Mouse (Mus musculus) ES-Bruce4 (cell line): ENCODE results near the gene Cttnbp2. TPM values are rescaled to one million over a fixed set of nuclear protein-coding genes. Genes with fewer than 3 reads are reported as not detected.

Source experiments
- H3K27ac ChIP-seq: 2 replicates; pipeline ENCODE4 v1.5.1; 2012; ENCODE audit warnings: low read length, inconsistent platforms; ENCODE audit not compliant: insufficient read depth
- H3K27me3 ChIP-seq: 2 replicates; pipeline ENCODE4 v1.6.1; 2012; ENCODE audit warnings: mild to moderate bottlenecking, low read length, inconsistent platforms; ENCODE audit not compliant: control insufficient read depth, poor library complexity, insufficient read depth, severe bottlenecking
- H3K36me3 ChIP-seq: 2 replicates; pipeline ENCODE4 v1.6.1; 2012; ENCODE audit warnings: inconsistent platforms, mild to moderate bottlenecking, low read length, moderate library complexity; ENCODE audit not compliant: control insufficient read depth, poor library complexity, insufficient read depth, severe bottlenecking
- H3K4me1 ChIP-seq: one replicate; pipeline ENCODE4 v1.8.1; 2011; ENCODE audit warnings: low read length; ENCODE audit not compliant: control insufficient read depth, insufficient read depth
- H3K4me3 ChIP-seq: 2 replicates; pipeline ENCODE4 v1.5.1; 2011; ENCODE audit warnings: low read depth, mild to moderate bottlenecking, low read length
- H3K9ac ChIP-seq: 2 replicates; pipeline ENCODE4 v1.6.1; 2012; ENCODE audit warnings: low read depth, mild to moderate bottlenecking, inconsistent platforms; ENCODE audit not compliant: poor library complexity, severe bottlenecking
- H3K9me3 ChIP-seq: replicated peaks from 2 replicates; pipeline ENCODE4 v1.6.1; 2012; ENCODE audit warnings: mild to moderate bottlenecking, low read length, inconsistent platforms; ENCODE audit not compliant: control insufficient read depth, poor library complexity, insufficient read depth, severe bottlenecking
- CTCF ChIP-seq: IDR thresholded peaks from one replicate; pipeline ENCODE4 v1.8.1; 2011; ENCODE audit warnings: low read depth, low read length
- EP300 ChIP-seq: IDR thresholded peaks from 2 replicates; pipeline ENCODE4 v1.6.1; 2011; ENCODE audit warnings: low read depth, low read length; ENCODE audit not compliant: insufficient read depth
- POLR2A ChIP-seq: IDR thresholded peaks from one replicate; pipeline ENCODE4 v1.8.1; 2011; ENCODE audit warnings: low read length; ENCODE audit not compliant: insufficient read depth
- polyA plus RNA-seq: library from polyadenylated mRNA; stranded (reverse); fragments of >200 nt; gene quantifications from 2 replicates; pipeline ENCODE4 v1.2.4, GENCODE M21; 2011; ENCODE audit warnings: low read depth; ENCODE audit not compliant: missing spikeins, insufficient read depth, insufficient read length

The Cttnbp2 gene
- polyA plus RNA-seq, 1 experiment, result 0.87 TPM

- Histone ChIP-seq H3K9me3 (no peaks in the 10 kb centered on the region), H3K27me3 (no peaks in the 10 kb centered on the region), H3K36me3 (no peaks in the 10 kb centered on the region), H3K4me3 (no peak overlapping the region), H3K27ac (no peak overlapping the region), H3K9ac (no peak overlapping the region), H3K4me1 (no peaks in the 10 kb centered on the region)
- no peak for TF ChIP-seq POLR2A
- no peak for TF ChIP-seq CTCF
- no peak for TF ChIP-seq EP300
These were observed 82.8 kb downstream of the Cttnbp2 start for GRCm38 (mm10) chr6:18431891-18432290.

DNA sequence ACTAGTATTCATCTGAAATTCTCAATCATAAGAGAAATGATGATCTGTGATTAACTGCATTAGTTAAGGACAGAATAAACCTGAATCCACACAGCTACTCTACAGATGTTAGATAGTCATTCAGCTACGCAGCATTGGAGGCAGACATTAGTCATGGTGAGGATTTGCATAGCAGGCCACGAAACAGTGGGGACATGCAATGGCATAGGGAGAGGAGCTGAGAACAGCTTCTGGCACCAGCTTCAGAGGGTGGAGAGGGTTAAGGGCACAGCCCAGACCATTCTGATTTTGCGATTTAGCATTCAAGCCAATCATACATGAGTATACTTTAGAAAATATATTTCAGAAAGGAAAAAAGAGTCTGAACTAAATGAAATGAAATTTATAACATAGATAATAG, 84.6 kb downstream of the Cttnbp2 start:
- TF ChIP-seq CTCF (no peak), EP300 (no peak)
- no peak overlapping the region for H3K4me3 ChIP-seq
- H3K27me3 ChIP-seq, result no peaks in the 10 kb centered on the region
- no peaks in the 10 kb centered on the region for H3K36me3 ChIP-seq
- no peak overlapping the region for H3K9ac ChIP-seq
- no peaks in the 10 kb centered on the region for H3K9me3 ChIP-seq
- H3K4me1 ChIP-seq, result no peaks in the 10 kb centered on the region
- H3K27ac ChIP-seq, result no peak overlapping the region

DNA sequence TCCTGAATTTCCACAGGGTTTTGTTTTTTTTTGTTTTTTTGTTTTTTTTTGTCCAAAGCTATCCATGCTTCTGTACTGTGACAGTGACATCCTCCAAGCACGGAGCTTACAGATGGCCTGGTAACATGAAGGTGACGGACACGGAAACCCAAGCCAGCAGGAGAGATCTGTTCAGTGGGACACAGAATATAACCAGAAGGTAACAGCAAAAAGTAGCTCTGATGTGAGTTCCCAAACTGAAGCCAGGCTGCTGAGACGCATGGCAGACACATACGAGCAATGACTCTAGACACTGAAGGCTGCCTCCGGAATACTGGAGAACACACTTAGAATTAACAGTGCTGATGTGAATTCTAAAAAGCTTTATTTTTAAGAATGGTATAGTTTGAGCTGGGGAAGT, 89.8 kb downstream of the Cttnbp2 start:
- Histone ChIP-seq H3K27me3 (no peaks in the 10 kb centered on the region), H3K27ac (no peak overlapping the region), H3K36me3 (no peaks in the 10 kb centered on the region), H3K9me3 (no peaks in the 10 kb centered on the region), H3K4me3 (no peak overlapping the region), H3K4me1 (no peaks in the 10 kb centered on the region), H3K9ac (no peak overlapping the region)
- no peak for TF ChIP-seq EP300
- TF ChIP-seq POLR2A, result no peak
- TF ChIP-seq CTCF, result no peak

- Histone ChIP-seq H3K27ac (no peak overlapping the region), H3K27me3 (no peaks in the 10 kb centered on the region), H3K9ac (no peak overlapping the region), H3K9me3 (no peaks in the 10 kb centered on the region), H3K36me3 (no peaks in the 10 kb centered on the region), H3K4me1 (no peaks in the 10 kb centered on the region), H3K4me3 (no peak overlapping the region)
- TF ChIP-seq CTCF (no peak), POLR2A (no peak), EP300 (no peak)
These were observed 90.3 kb downstream of the Cttnbp2 start for GRCm38 (mm10) chr6:18424367-18424766.

GRCm38 (mm10) chr6:18423112-18423511, 91.5 kb downstream of the Cttnbp2 start:
- Histone ChIP-seq H3K4me3 (no peak overlapping the region), H3K36me3 (no peaks in the 10 kb centered on the region), H3K4me1 (no peaks in the 10 kb centered on the region), H3K9me3 (no peaks in the 10 kb centered on the region), H3K9ac (no peak overlapping the region), H3K27me3 (no peaks in the 10 kb centered on the region), H3K27ac (no peak overlapping the region)
- TF ChIP-seq POLR2A, result no peak
- no peak for TF ChIP-seq CTCF
- no peak for TF ChIP-seq EP300

GRCm38 (mm10) chr6:18421561-18421960, 93.1 kb downstream of the Cttnbp2 start:
- Histone ChIP-seq H3K27me3 (no peaks in the 10 kb centered on the region), H3K4me3 (no peak overlapping the region), H3K27ac (no peak overlapping the region), H3K9ac (no peak overlapping the region), H3K4me1 (no peaks in the 10 kb centered on the region), H3K36me3 (no peaks in the 10 kb centered on the region), H3K9me3 (no peaks in the 10 kb centered on the region)
- TF ChIP-seq EP300 (no peak), CTCF (no peak), POLR2A (no peak)
